Mouse (Mus musculus) stomach, embryonic 15.5 days (tissue): ENCODE measurements at regions not wholly inside any gene's neighbourhood (a gene's known extent, or its start where the extent isn't known, plus 50 kb on each side); places are given as distances from the start of the nearest gene placed in this dataset.

ENCODE experiments used
- ATAC-seq: fragments of 200-750 bp; cut with Nextera tagmentation; 2 replicates; pipeline ENCODE4 v1.8.0; 2017; ENCODE audit warnings: low read depth, moderate number of reproducible peaks, moderate TSS enrichment; ENCODE audit not compliant: insufficient read depth, low FRiP score
- H3K27ac ChIP-seq: fragments of 300-500 bp; sonication (generic); 2 replicates; pipeline ENCODE4 v1.5.1; 2015; ENCODE audit warnings: mild to moderate bottlenecking, inconsistent platforms
- H3K27me3 ChIP-seq: fragments of 300-500 bp; sonication (generic); replicated peaks from 2 replicates; pipeline ENCODE4 v1.6.1; 2015; ENCODE audit warnings: inconsistent platforms
- H3K36me3 ChIP-seq: fragments of 300-500 bp; sonication (generic); 2 replicates; pipeline ENCODE4 v1.6.1; 2015; ENCODE audit warnings: inconsistent platforms
- H3K4me1 ChIP-seq: fragments of 300-500 bp; sonication (generic); 2 replicates; pipeline ENCODE4 v1.6.1; 2015; ENCODE audit warnings: inconsistent platforms
- H3K4me2 ChIP-seq: fragments of 300-500 bp; sonication (generic); 2 replicates; pipeline ENCODE4 v1.6.1; 2015; ENCODE audit warnings: mild to moderate bottlenecking, inconsistent platforms
- H3K4me3 ChIP-seq: fragments of 300-500 bp; sonication (generic); replicated peaks from 2 replicates; pipeline ENCODE4 v1.5.1; 2015; ENCODE audit warnings: inconsistent platforms
- H3K9ac ChIP-seq: fragments of 300-500 bp; sonication (generic); 2 replicates; pipeline ENCODE4 v1.6.1; 2015; ENCODE audit warnings: inconsistent platforms
- H3K9me3 ChIP-seq: fragments of 300-500 bp; sonication (generic); 2 replicates; pipeline ENCODE4 v1.6.1; 2016; ENCODE audit warnings: inconsistent platforms
- WGBS: fragments of 180-500 bp; shearing (Covaris S2); methylation state at CpG from one replicate; pipeline ENCODE4 v1.1.7; 2015; 5-methylcytosine and 5-hydroxymethylcytosine counted together

GRCm38 (mm10) chr13:44272746-44273524 is 456.3 kb upstream of the Jarid2 start:
- Histone ChIP-seq H3K4me1 (no peaks in the 10 kb centered on the region), H3K9ac (no peak overlapping the region), H3K27me3 (no peaks in the 10 kb centered on the region), H3K27ac (no peak overlapping the region), H3K9me3 (no peaks in the 10 kb centered on the region), H3K4me2 (peak overlapping the region; percentile 29; the same call in 1 of the 2 replicates), H3K36me3 (no peaks in the 10 kb centered on the region), H3K4me3 (no peak overlapping the region)
- no peak for ATAC-seq
- 43% methylated on average over 16 of the region's 16 CpGs for WGBS

GRCm38 (mm10) chr13:44277952-44278351 is 451.3 kb upstream of the Jarid2 start:
- no peaks in the 10 kb centered on the region for H3K4me1 ChIP-seq
- H3K9me3 ChIP-seq, result no peaks in the 10 kb centered on the region
- no peak overlapping the region for H3K27ac ChIP-seq
- H3K9ac ChIP-seq, result no peak overlapping the region
- H3K4me3 ChIP-seq, result no peak overlapping the region
- ATAC-seq, result no peak
- H3K4me2 ChIP-seq, result no peak overlapping the region
- no peaks in the 10 kb centered on the region for H3K27me3 ChIP-seq
- no peaks in the 10 kb centered on the region for H3K36me3 ChIP-seq
- 85% methylated on average over 3 of the region's 3 CpGs for WGBS

- no peak for ATAC-seq
- H3K9ac ChIP-seq, result no peak overlapping the region
- no peak overlapping the region for H3K4me3 ChIP-seq
- H3K27me3 ChIP-seq, result no peaks in the 10 kb centered on the region
- H3K27ac ChIP-seq, result no peak overlapping the region
- no peak overlapping the region for H3K4me2 ChIP-seq
- no peaks in the 10 kb centered on the region for H3K9me3 ChIP-seq
- no peaks in the 10 kb centered on the region for H3K36me3 ChIP-seq
- WGBS, result 37% methylated on average over 4 of the region's 4 CpGs
- H3K4me1 ChIP-seq, result no peaks in the 10 kb centered on the region
These were observed 450.2 kb upstream of the Jarid2 start for GRCm38 (mm10) chr13:44279036-44279435.

GRCm38 (mm10) chr13:44280296-44280695 is 449.0 kb upstream of the Jarid2 start:
- no peak for ATAC-seq
- 92% methylated on average over 8 of the region's 8 CpGs for WGBS

GRCm38 (mm10) chr13:44281796-44282195 is 447.5 kb upstream of the Jarid2 start:
- Histone ChIP-seq H3K4me1 (no peaks in the 10 kb centered on the region), H3K4me3 (no peak overlapping the region), H3K36me3 (no peaks in the 10 kb centered on the region), H3K9ac (no peak overlapping the region), H3K27ac (no peak overlapping the region), H3K27me3 (no peaks in the 10 kb centered on the region), H3K4me2 (no peak overlapping the region), H3K9me3 (no peaks in the 10 kb centered on the region)
- WGBS, result 66% methylated on average over 6 of the region's 6 CpGs
- no peak for ATAC-seq

More at GRCm38 (mm10) chr13:44280296-44280695, 449.0 kb upstream of the Jarid2 start:
- H3K27me3 ChIP-seq, result no peaks in the 10 kb centered on the region
- no peak overlapping the region for H3K4me3 ChIP-seq
- no peaks in the 10 kb centered on the region for H3K4me1 ChIP-seq
- no peak overlapping the region for H3K4me2 ChIP-seq
- no peaks in the 10 kb centered on the region for H3K36me3 ChIP-seq
- H3K9me3 ChIP-seq, result no peaks in the 10 kb centered on the region
- H3K9ac ChIP-seq, result no peak overlapping the region
- H3K27ac ChIP-seq, result no peak overlapping the region

GRCm38 (mm10) chr13:44282306-44282705 is 447.0 kb upstream of the Jarid2 start:
- no peak for ATAC-seq
- H3K27me3 ChIP-seq, result no peaks in the 10 kb centered on the region
- 53% methylated on average over 9 of the region's 9 CpGs for WGBS
- H3K36me3 ChIP-seq, result no peaks in the 10 kb centered on the region
- no peak overlapping the region for H3K4me3 ChIP-seq
- no peaks in the 10 kb centered on the region for H3K9me3 ChIP-seq
- no peak overlapping the region for H3K9ac ChIP-seq
- H3K4me2 ChIP-seq, result no peak overlapping the region
- H3K27ac ChIP-seq, result no peak overlapping the region
- H3K4me1 ChIP-seq, result no peaks in the 10 kb centered on the region

GRCm38 (mm10) chr13:44282731-44283571 is 446.3 kb upstream of the Jarid2 start:
- no peaks in the 10 kb centered on the region for H3K9me3 ChIP-seq
- no peaks in the 10 kb centered on the region for H3K4me1 ChIP-seq
- H3K36me3 ChIP-seq, result no peaks in the 10 kb centered on the region
- H3K27ac ChIP-seq, result no peak overlapping the region
- no peak overlapping the region for H3K9ac ChIP-seq
- no peak overlapping the region for H3K4me3 ChIP-seq
- H3K27me3 ChIP-seq, result no peaks in the 10 kb centered on the region
- H3K4me2 ChIP-seq, result no peak overlapping the region
- whole genome bisulfite sequencing, result 49% methylated on average over 16 of the region's 16 CpGs
- no peak for ATAC-seq

- Histone ChIP-seq H3K9ac (no peak overlapping the region), H3K9me3 (no peaks in the 10 kb centered on the region), H3K4me2 (no peak overlapping the region), H3K27me3 (no peaks in the 10 kb centered on the region), H3K36me3 (no peaks in the 10 kb centered on the region), H3K27ac (no peak overlapping the region), H3K4me3 (no peak overlapping the region), H3K4me1 (no peaks in the 10 kb centered on the region)
- ATAC-seq, result no peak
- 94% methylated on average over 1 of the region's 1 CpGs for WGBS
These were observed 443.4 kb upstream of the Jarid2 start for GRCm38 (mm10) chr13:44285881-44286280.

- no peak for ATAC-seq
These were observed 439.1 kb upstream of the Jarid2 start for GRCm38 (mm10) chr13:44290199-44290598.

GRCm38 (mm10) chr13:44292476-44293056 is 436.7 kb upstream of the Jarid2 start:
- Histone ChIP-seq H3K4me3 (no peak overlapping the region), H3K9ac (no peak overlapping the region), H3K4me1 (no peaks in the 10 kb centered on the region), H3K36me3 (no peaks in the 10 kb centered on the region), H3K27ac (no peak overlapping the region), H3K27me3 (no peaks in the 10 kb centered on the region), H3K4me2 (no peak overlapping the region), H3K9me3 (no peaks in the 10 kb centered on the region)
- no peak for ATAC-seq
- 66% methylated on average over 6 of the region's 6 CpGs for WGBS

More at GRCm38 (mm10) chr13:44290199-44290598, 439.1 kb upstream of the Jarid2 start:
- H3K4me1 ChIP-seq, result no peaks in the 10 kb centered on the region
- no peaks in the 10 kb centered on the region for H3K36me3 ChIP-seq
- H3K4me3 ChIP-seq, result no peak overlapping the region
- no peak overlapping the region for H3K4me2 ChIP-seq
- H3K9ac ChIP-seq, result no peak overlapping the region
- no peaks in the 10 kb centered on the region for H3K9me3 ChIP-seq
- no peak overlapping the region for H3K27ac ChIP-seq
- H3K27me3 ChIP-seq, result no peaks in the 10 kb centered on the region
- 91% methylated on average over 2 of the region's 2 CpGs for WGBS

- no peak overlapping the region for H3K9ac ChIP-seq
- no peaks in the 10 kb centered on the region for H3K9me3 ChIP-seq
- H3K27me3 ChIP-seq, result no peaks in the 10 kb centered on the region
- no peaks in the 10 kb centered on the region for H3K36me3 ChIP-seq
- WGBS, result 80% methylated on average over 15 of the region's 15 CpGs
- no peak overlapping the region for H3K4me2 ChIP-seq
- no peak for ATAC-seq
- no peak overlapping the region for H3K27ac ChIP-seq
- H3K4me1 ChIP-seq, result no peaks in the 10 kb centered on the region
- H3K4me3 ChIP-seq, result no peak overlapping the region
These were observed 435.4 kb upstream of the Jarid2 start for GRCm38 (mm10) chr13:44293736-44294416.
